Mouse (Mus musculus) layer of hippocampus, postnatal 14 days (tissue): ENCODE results near the gene Acbd4. TPM values are rescaled to one million over a fixed set of nuclear protein-coding genes. Genes with fewer than 3 reads are reported as not detected.

Experiments
- DNase-seq, 2 experiments: peaks; one replicate each; pipeline ENCODE4 v3.0.0; 2021 to 2022; ENCODE audit warnings: low spot score in 2 of 2, mixed read lengths in 1 of 2
- long read RNA-seq, 2 experiments: library from polyadenylated mRNA; stranded (forward); transcript quantifications; one replicate each; pipeline ENCODE4 v2.0.0; 2021
- total RNA-seq, 2 experiments: library from RNA; stranded (reverse); gene quantifications; 2 replicates each; pipeline ENCODE4 v1.2.3; 2021

Acbd4 gene
- 10 to 100 TPM; 71.0 to 80.3 TPM for total RNA-seq
- long read RNA-seq, experiment 1, partial matches to known transcripts, result 13 of 36 reads
- long read RNA-seq, experiment 1, other reads (novel, unspliced or antisense), result 17 of 36 reads
- long read RNA-seq, experiment 2, partial matches to known transcripts, result 19 of 45 reads
- long read RNA-seq, experiment 2, other reads (novel, unspliced or antisense), result 19 of 45 reads

DNA sequence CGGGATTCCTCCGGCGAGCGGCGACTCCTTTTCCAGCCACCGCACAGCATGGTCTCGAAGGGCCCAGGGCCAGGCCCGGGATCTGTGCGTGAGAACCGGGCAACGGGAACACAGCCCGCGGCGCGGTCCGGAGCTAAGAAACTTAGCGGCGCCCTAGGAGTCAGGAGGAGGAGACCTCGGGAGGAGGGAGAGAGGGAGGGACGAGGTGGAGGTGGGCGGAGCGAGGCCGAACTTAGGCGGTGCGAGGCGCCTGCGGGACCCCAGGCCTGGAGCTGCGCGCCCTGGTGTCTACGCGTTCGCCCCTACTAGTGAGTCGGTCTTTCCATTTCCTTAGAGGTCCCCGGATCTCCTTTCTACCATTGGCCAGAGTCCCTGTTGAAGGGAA, at the start of gene Acbd4, which contains the start of gene Plcd3:
Acbd4 (plus strand) TSS at position 202 of the 385 bp plus-strand sequence.
Plcd3 (minus strand) TSS at position 178 of the 385 bp plus-strand sequence.
- DNase-seq, result peak; percentile 60 to 62

DNA sequence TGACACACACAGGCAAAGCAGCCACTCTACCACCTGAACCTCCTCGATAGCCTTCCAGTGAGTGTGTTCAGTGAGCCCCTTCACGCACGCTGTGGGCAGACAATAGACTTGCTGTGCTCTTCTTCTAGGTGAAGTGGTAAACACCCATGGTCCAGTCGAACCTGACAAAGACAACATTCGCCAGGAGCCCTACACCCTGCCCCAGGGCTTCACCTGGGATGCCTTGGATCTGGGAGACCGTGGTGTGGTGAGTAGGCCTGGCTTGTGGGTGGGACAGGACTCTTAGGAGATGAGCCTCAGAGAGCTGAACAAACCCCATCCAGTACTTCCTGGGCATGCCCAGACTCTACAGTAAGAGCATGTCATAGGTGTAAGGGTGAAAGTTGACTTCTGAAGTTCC, 49.4 kb upstream of the Acbd4 start:
- no peak for DNase-seq

DNA sequence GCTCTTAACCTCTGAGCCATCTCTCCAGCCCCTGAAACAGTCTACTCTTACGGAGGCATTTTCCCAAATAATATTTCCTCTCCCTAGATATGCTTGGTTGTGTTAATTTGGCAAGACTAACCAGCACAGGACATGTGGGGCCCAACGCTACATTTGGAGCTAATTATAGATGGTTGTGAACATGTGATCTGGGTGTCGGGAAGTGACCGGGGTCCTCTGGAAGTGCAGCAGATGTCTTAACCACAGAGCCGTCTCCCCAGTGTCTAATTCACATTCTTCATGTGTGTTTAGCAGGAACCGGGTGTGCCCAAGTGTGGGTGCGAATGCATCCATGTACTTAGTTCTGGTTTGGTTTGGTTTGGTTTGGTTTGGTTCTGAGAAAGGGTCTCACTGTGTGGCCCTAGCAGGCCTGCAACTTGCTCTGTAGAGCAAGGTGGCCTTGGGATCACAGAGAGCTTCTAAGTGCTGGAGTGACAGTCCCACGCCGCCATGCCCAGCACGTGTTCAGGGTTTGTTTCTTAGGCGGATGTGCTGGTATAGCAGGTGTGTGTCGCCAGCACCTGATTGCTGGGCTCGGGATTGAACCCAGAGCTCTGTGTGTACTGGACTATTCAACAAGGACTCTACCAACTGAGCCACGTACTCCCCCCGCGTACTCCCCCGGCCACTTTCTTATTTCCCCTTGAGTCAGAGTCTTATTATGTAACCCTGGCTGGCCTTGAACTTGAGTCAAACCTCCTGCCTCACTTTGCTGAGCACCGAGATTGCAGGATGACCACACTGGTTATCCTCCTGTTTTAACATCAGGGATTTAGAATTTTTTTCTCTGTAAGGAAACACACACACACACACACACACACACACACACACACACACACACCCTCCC, 48.0 kb upstream of the Acbd4 start:
- DNase-seq, result no peak

DNA sequence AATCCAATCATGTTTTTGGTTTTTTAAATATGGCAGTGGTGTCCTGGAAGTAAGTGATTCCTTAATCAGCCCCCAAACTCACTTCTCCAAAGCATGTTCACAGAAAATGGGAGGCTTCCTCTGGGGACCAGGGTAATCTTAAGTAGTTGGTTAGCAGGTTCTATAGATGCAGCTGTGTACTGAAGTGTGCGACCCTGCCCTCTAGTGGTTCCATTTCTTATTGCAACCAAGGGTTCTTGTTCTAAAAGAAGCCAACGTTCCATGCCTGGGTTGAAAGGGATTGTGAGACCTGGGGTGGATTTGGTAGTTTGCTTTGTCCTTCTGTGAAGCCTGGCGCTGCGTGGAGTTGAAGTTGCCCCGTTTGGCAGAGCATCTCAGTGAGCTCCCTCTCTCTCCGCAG, 46.7 kb upstream of the Acbd4 start:
- peak; percentile 73 to 84 for DNase-seq

DNA sequence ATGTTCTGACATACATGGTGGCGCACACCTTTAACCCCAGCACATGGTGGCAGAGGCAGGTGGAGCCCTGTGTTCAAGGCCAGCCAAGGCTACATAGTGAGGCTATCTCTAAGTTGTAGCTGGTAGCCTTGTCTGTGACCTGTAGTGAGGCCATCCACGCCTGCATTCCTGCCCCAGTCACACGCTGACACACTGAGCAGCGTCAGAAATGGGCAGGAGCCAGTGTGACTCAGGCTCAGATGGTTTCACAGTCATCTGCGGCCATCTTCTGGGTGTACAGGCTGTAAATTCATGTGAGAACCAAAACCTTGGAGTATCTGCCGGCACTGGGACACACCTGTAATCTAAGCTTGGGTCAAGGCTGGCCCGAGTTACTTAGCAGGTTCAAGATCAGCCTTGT, 44.8 kb upstream of the Acbd4 start:
- no peak for DNase-seq

DNA sequence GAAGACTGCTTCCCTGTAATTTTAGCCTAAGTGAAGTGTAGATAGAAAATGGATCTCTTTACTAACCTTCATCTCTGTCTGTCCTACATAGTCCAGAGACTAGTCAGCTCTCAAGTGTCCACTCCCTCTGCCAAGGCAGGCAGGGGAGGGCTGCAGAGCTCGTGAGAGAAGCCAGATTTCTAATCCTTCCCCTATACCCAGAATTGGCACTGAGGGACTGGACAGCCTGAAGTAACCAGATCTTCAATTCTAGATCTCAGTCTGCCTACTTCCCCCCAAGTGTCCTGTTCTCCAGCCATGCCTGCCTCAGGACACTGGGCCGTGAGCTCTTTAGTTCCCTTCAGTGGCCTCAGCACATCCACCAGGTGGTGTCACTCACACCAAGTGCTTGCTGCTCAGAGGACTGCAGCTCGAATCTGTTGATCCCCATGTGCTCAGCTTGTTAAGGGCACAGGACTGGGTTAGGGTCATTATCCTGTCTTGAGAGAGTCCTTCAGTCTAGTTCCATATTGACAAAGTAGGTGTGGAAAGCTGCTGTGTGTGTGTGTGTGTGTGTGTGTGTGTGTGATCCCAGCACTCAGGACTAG, 42.9 kb upstream of the Acbd4 start:
- no peak for DNase-seq

DNA sequence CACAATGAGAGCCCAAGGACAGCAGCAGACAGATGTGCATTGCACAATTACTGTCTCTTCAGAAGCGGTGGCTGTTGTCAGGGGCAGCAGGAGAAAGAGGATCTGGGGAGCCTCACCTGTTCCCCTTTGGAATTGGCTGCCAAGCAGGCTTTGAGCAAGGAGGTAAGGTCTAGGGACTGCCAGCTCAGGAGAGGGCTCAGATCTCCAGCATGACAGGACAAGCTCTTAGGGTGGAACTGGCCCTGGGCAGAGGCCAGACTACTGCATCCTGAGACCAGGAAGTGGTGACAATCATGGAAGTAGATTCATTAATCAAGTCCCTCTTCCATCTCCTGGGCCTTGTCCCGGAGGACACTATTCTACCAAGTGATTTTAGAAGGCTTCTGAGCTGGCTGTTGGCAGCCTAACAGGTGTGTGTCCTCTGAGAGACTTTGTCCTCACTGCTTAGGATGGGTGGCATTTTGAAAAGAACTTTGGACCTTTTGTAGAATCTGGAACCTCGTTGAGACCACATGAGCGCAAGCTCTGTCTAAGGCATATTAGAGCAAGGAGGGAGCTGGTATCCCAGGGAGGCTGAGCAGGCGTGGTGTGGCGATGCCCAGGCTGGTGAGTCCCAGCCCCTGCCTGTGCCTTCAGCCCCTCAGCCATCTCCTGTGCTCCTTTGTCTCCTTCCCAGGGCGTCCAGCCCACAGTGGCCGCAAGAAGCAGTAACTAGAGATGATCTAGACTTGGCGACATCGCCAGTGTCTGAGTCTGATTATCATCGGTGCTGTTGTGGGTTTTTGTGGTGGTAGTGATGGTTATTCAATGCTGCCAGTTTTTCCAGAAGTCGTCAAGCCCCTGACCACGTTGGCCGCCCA, 35.1 kb upstream of the Acbd4 start:
- no peak for DNase-seq

DNA sequence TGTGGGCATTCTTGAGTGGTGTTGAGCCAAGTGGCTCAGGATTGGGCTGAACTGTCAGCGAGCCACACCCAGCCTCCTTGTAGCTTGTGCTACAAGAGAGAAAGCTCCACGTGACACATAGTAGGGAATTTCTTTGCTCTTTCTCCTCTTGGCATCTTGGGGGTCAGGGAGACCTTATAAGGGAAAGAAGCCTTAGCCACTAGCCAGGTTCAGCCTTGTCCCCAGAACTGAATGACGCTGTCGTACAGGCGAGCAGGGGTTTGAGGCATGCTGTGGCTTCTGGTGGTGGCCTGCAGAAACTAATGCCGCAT, 34.5 kb upstream of the Acbd4 start:
- DNase-seq, result no peak

DNA sequence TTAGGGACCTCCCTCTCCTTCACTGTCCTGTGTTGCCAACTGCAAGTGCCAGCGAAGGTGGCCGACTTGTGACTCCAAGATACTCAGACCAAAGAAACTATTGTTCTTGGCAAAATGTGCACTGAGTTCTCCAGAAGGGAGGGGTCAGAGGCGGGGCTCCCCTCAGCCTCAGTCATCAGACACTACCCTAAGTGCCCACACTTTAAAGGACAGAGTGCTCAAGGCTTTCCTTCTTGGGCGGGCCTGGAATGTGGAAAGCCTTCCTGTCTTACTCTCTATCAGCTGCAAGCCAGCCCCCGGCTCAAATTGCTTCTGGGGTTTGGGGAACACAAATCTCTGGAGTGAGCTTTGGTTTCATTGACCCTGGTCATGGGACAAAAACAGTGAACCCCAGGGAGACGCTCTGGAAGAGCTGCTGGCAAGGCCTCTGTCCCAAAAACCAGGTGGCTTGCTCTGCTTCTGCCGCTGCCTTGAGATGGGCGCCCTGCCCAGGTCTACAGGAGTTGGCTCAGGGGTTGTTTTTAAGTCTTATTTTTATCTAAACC, 34.0 kb upstream of the Acbd4 start:
- DNase-seq, result no peak

DNA sequence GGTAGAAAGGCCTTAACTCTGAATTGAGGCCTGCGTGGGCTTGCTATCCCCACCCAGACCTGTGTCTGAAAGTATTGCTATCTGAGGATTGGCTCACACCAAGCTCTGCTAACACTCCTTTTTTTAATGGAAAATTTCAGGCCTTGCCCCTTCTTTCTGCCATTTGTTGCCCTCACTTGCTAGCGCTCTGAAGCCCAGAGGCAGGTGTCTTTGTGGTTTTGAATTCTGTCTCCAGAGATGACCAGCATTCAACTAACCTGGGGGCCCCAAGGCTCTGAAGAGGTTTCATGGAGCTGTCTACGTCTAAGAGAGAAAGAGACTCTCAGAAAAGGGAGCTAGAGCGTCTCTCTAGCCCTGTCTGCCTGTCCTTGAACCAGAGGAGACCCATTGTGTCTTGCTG, 33.2 kb upstream of the Acbd4 start:
- DNase-seq, result no peak

DNA sequence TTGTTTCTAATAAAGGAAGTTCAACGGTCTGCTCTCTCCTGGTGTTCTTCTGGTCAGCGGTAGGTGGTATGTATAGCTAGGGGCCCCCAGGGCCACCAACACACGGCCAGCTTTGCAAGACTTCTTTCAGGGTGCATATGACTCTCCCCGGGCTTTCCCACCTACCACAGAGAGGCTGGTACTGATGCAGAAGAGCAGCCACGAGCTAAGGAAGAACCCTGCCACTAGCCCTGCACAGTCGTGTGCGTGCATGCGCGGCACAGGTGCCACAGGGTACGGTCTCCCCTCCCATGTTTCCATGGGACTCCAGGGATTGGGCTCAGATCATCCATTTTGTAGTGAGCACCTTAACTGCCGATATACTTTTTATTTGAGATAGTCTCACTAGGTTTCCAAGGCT, 32.6 kb upstream of the Acbd4 start:
- no peak for DNase-seq

DNA sequence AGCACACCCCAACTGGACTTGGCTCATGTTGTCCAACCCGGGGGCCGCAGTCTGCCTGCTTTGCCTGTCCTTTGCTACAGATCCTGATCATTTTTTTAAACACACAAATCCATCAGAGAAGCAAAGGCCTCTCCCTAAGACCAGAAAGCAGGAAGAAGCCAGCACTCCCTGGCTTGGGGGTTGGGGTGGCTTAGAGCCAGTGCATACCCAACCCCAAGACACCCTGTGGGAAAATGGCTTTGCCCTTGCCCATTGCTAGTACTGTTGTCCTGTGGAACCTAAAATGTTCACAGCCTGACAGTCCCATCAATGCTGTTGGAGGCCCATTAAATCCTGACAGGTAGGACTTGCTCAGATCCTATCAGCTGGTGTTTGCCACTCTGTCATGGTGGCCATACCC, 31.8 kb upstream of the Acbd4 start:
- DNase-seq, result no peak

DNA sequence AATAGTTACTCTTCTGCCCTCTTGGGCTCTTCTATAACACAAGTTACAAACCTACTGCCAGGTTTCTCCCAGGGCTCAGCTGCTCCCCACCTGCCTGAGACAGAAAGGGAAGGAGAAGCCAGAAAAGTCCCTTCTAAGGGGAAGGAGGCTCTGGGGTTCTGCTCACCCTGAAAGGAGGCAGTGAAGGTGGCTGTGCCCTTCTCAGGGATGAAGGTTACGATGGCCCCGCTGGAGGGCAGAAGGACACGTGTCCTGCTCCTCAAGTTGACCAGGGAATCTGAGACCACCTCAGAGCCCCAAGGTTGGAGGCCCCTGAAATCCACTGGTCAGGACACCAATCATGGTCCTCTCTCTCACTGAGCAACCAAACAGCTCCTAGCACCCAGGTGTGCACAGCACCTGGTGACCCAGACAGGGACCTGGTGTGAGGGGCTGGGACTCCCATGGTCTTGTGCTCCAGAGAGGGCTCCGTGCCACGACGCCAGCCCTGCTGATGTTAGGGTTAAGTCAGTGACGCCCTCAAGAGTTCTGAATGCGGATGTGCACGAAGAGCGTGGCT, 31.1 kb upstream of the Acbd4 start:
- no peak for DNase-seq

DNA sequence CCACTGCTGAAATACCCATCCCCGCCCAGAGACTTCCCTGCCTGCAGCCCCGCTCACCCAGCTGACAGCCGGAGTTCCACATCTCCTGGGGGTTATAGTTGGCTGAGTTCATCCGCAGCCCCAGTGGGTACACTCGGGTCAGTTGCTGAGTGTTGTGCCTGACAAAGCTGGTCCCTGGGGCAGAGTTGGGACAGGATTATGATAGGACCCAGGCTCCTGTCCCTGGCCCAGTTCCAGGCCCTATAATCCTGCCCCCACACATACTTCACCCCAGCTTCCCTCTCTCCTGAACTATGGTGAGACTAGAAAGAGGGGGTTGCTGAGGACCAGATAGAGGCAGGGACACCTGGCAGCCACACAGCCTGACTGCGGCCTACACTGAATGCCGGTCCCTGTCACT, 27.8 kb upstream of the Acbd4 start:
- DNase-seq, result no peak

DNA sequence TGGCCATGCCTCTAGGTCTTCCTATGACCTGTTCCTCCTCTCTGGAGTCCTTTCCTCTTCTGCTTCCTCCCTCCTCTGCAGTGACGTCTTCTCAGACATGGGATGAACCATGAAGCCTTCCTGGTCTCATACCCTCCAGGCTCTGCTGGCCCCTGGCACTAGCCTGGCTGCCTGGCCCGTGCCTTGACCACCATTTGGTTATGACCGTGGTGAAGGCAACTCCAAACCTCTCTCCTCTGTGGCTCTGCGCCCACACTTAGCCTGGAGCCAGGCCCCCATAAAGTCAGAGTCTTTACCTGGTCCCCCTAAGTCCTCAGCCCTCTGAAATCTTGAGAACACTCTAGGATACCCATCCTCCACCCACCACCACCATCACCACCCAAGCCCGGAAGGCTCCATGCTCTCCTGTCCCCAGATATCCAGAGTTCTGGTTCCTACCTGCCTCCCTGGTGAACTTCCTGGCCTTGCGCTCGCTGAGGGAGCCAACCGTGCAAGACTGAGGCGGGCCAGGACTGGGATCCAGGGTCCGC, 27.3 kb upstream of the Acbd4 start:
- no peak for DNase-seq

DNA sequence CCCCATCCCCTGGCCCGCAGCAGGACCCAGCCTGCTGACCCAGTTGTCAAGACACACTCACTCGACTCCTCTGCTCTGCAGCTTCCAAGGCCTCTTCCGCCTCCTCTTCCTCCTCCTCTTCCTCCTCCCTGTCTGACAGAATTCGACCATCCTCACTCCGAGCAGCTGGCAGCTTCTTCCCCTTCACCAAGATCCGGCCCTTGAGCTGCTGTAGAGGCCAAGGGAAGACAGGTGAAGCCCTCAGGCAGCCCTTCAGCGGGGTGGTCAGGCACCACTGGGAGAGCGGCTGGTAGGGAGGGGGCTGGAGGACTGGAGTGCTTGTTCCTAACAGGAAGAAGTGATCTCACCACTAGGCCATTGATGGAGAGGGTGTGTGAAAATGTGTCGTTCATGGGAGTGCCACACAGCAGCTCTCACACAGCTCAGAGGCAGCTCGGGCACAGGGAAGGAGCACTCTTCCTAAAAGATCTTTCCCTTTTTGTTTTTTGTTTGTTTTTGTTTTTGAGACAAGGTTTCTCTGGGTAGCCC, 26.6 kb upstream of the Acbd4 start:
- no peak for DNase-seq

DNA sequence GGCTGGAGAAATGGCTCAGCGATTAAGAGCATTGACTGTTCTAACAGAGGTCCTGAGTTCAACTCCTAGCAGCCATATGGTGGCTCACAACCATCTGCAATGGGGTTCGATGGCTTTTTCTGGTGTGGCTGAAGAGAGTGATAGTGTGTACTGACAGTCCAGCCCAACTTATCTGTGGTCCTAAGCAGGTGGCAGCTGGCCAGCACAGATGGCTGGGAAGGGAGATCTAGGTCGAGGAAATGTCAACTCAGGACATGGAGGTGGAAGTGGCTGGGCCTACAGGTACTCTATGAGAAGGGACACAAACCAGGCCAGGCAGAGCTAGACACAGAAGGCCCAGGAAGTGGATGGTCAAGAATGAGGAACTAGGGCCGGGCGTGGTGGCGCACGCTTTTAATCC, 25.5 kb upstream of the Acbd4 start:
- DNase-seq, result no peak

DNA sequence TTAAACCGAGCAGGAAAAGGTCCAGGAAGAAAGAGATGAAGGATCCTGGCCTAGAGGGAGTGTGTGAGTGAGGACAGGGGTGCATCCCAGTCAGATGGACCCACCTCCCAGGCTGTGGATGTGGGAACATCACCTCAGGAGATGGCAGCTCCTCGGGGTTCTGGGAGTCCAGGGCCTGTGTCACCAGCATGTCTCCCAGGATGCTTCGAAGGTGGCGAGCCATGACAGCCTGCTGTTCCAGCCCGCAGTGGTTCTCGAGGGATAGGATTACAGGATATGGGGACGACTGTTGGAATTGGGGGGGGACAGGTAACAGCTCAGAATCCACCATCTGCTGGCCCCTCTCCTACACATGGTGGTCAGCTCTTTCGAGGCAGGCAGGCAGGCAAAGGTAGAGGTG, 24.9 kb upstream of the Acbd4 start:
- no peak for DNase-seq

DNA sequence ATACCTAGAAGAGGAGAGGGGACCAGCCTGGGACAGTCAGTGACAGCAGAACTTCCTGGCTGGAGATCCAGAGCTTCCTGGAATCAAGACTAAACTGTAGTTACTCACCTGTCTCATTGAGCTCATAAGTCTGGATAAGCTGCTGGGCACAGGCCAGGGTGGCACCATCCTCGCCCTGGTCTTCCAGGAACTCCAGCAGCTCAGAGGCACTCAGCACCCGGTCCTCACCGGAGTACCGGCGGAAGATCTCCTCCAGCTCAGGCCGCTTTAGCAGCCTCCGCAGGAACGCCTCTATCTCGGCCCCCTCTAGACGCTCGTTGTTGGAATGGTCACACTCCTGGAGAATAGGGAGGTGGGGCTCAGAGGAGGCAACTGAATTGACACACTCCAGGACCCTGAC, 23.4 kb upstream of the Acbd4 start:
- DNase-seq, result no peak

DNA sequence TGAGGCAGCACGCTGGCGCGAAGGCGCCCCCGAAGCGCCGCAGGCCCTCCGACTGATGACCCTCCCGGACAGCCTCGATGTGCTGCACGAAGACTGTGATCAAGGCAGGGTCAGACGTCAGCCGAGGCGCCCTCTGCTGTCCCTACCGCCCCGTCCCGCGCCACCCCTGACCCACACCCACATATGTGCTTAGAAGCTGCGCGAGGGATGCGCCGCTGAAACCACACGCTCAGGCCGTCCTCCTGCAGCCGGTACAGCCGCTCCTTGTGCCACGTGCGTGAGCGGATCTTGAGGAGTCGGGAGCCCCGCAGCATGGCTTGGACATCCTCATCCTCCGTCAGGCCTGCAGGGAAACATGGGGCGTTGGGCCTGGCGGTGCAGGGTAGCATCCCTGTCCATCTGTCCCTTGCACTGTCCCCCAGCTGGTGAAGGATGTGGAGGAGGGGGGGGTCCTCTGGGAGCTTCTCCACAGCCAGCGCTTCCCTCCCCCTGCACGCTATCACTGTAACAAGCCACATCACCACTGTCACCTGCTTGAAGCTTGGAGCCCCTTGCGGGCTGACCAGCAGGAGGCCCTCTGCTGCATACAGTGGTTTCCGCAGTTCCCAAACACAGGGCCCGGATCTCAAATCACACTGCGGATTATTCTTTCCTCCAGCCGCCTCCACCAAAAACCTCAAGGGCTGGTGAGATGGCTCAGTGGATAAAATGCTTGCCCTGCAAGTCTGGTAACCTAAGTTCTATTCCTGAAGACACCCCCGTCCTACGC, 21.0 kb upstream of the Acbd4 start:
- DNase-seq, result no peak
